Mouse (Mus musculus): ENCODE results near the gene Kcnip3. TPM values are rescaled to one million over a fixed set of nuclear protein-coding genes. Genes with fewer than 3 reads are reported as not detected.

The Kcnip3 gene
- polyA plus RNA-seq, 1 experiment from 2014 or later: 6.3 TPM

DNA sequence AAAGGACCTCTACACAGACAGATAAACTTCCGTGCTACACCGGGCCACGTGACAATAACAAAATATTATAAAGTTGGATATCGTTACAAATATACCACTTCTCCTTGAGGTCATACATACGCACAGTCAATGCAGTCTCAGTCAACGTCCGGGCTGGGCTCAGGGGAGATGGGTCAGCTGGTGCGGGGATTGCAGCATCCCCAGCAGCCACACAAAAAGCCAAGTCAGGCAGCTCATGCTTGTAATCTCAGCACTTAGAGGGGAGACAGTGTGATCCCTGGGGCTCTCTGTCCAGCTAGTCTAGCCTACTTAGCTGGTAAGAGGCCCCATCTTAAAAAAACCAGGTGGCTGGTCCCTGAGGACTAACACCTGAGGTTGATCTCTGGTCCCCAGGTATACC is 50.6 kb downstream of the Kcnip3 start:
- 85% methylated on average over 8 of the region's 8 CpGs for WGBS
- Histone ChIP-seq H3K36me3 (ENCODE audit: control insufficient read depth, insufficient read depth, low read length) (no peaks in the 10 kb centered on the region), H3K4me1 (ENCODE audit: control insufficient read depth, insufficient read depth, low read length) (no peaks in the 10 kb centered on the region), H3K4me2 (replicated peaks; ENCODE audit: low read depth, low read length) (no peak overlapping the region), H3K27ac (ENCODE audit: low read length) (no peak overlapping the region), H3K4me3 (ENCODE audit: low read depth, low read length) (no peak overlapping the region), H3K9ac (replicated peaks; ENCODE audit: low read depth, low read length) (no peak overlapping the region), H3K27me3 (ENCODE audit: control insufficient read depth, insufficient read depth, low read length) (no peaks in the 10 kb centered on the region), H3K9me3 (ENCODE audit: control insufficient read depth, low read depth, low read length) (no peaks in the 10 kb centered on the region)
- ATAC-seq (ENCODE audit: insufficient number of reproducible peaks, insufficient read depth, low FRiP score, low read depth): no peak

DNA sequence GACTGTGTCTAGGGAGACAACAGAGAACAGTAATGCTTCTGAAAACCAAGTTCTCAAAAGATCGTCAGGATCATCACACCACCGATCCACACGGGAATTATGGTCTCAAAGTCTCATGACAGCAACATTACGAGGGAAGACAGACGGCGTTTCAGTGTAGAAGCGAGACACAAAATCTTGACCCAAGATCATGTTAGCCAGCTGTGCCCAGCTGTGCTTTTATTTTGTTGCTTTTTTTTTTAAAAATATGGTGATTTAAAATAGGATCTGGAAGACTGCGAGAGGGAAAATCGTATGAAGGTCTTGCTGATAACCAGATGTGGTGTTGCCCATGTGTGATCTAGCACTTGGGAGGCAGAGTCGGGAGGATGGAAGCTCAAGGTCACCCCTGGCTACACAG is 51.2 kb downstream of the Kcnip3 start:
- no peaks in the 10 kb centered on the region for H3K27me3 ChIP-seq (ENCODE audit: control insufficient read depth, insufficient read depth, low read length)
- H3K9me3 ChIP-seq (ENCODE audit: control insufficient read depth, low read depth, low read length): no peaks in the 10 kb centered on the region
- no peak overlapping the region for H3K4me2 ChIP-seq (replicated peaks; ENCODE audit: low read depth, low read length)
- no peak overlapping the region for H3K27ac ChIP-seq (ENCODE audit: low read length)
- no peak overlapping the region for H3K4me3 ChIP-seq (ENCODE audit: low read depth, low read length)
- no peaks in the 10 kb centered on the region for H3K36me3 ChIP-seq (ENCODE audit: control insufficient read depth, insufficient read depth, low read length)
- no peak overlapping the region for H3K9ac ChIP-seq (replicated peaks; ENCODE audit: low read depth, low read length)
- no peaks in the 10 kb centered on the region for H3K4me1 ChIP-seq (ENCODE audit: control insufficient read depth, insufficient read depth, low read length)
- no peak for ATAC-seq (ENCODE audit: insufficient number of reproducible peaks, insufficient read depth, low FRiP score, low read depth)
- WGBS: 81% methylated on average over 10 of the region's 10 CpGs

GRCm38 (mm10) chr2:127470183-127470582 is 51.7 kb downstream of the Kcnip3 start:
- Histone ChIP-seq H3K4me1 (ENCODE audit: control insufficient read depth, insufficient read depth, low read length) (no peaks in the 10 kb centered on the region), H3K4me2 (replicated peaks; ENCODE audit: low read depth, low read length) (no peak overlapping the region), H3K36me3 (ENCODE audit: control insufficient read depth, insufficient read depth, low read length) (no peaks in the 10 kb centered on the region), H3K27ac (ENCODE audit: low read length) (no peak overlapping the region), H3K9ac (replicated peaks; ENCODE audit: low read depth, low read length) (no peak overlapping the region), H3K9me3 (ENCODE audit: control insufficient read depth, low read depth, low read length) (no peaks in the 10 kb centered on the region), H3K27me3 (ENCODE audit: control insufficient read depth, insufficient read depth, low read length) (no peaks in the 10 kb centered on the region), H3K4me3 (ENCODE audit: low read depth, low read length) (no peak overlapping the region)
- no peak for ATAC-seq (ENCODE audit: insufficient number of reproducible peaks, insufficient read depth, low FRiP score, low read depth)
- WGBS: 83% methylated on average over 5 of the region's 5 CpGs

GRCm38 (mm10) chr2:127462314-127462713 is 59.6 kb downstream of the Kcnip3 start:
- H3K9ac ChIP-seq (replicated peaks; ENCODE audit: low read depth, low read length): no peak overlapping the region
- WGBS: 7% methylated on average over 8 of the region's 8 CpGs
- H3K4me2 ChIP-seq (replicated peaks; ENCODE audit: low read depth, low read length): no peak overlapping the region
- H3K27ac ChIP-seq (ENCODE audit: low read length): no peak overlapping the region
- ATAC-seq (ENCODE audit: insufficient number of reproducible peaks, insufficient read depth, low FRiP score, low read depth): peak; percentile 39; the same call in 1 of the 2 replicates
- H3K4me3 ChIP-seq (ENCODE audit: low read depth, low read length): no peak overlapping the region
- no peaks in the 10 kb centered on the region for H3K4me1 ChIP-seq (ENCODE audit: control insufficient read depth, insufficient read depth, low read length)
- H3K27me3 ChIP-seq (ENCODE audit: control insufficient read depth, insufficient read depth, low read length): no peaks in the 10 kb centered on the region
- H3K9me3 ChIP-seq (ENCODE audit: control insufficient read depth, low read depth, low read length): no peaks in the 10 kb centered on the region
- H3K36me3 ChIP-seq (ENCODE audit: control insufficient read depth, insufficient read depth, low read length): no peaks in the 10 kb centered on the region

DNA sequence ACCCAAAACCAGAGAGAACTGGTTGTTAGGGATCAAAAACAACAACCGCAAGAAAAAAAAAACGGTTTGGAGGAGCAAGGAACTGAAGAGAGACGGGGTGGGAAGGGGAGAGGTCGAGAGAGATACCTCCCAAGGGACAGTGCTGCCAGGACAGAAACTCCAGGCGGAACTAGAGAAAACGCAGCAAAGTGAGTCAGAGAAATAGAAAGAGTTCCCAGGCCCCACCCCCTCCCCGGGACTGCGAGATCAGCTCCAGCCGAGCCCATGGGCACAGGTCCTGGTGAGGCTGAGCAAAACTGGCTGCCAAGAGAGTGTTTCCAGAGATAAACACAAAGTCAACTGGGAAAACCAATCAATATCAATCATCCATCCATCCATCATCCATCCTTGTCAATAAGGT is 60.5 kb downstream of the Kcnip3 start:
- no peak overlapping the region for H3K4me2 ChIP-seq (replicated peaks; ENCODE audit: low read depth, low read length)
- H3K9me3 ChIP-seq (ENCODE audit: control insufficient read depth, low read depth, low read length): no peaks in the 10 kb centered on the region
- no peak overlapping the region for H3K27ac ChIP-seq (ENCODE audit: low read length)
- no peak overlapping the region for H3K4me3 ChIP-seq (ENCODE audit: low read depth, low read length)
- H3K27me3 ChIP-seq (ENCODE audit: control insufficient read depth, insufficient read depth, low read length): no peaks in the 10 kb centered on the region
- no peak for ATAC-seq (ENCODE audit: insufficient number of reproducible peaks, insufficient read depth, low FRiP score, low read depth)
- 39% methylated on average over 9 of the region's 9 CpGs for WGBS
- no peaks in the 10 kb centered on the region for H3K36me3 ChIP-seq (ENCODE audit: control insufficient read depth, insufficient read depth, low read length)
- no peaks in the 10 kb centered on the region for H3K4me1 ChIP-seq (ENCODE audit: control insufficient read depth, insufficient read depth, low read length)
- no peak overlapping the region for H3K9ac ChIP-seq (replicated peaks; ENCODE audit: low read depth, low read length)

DNA sequence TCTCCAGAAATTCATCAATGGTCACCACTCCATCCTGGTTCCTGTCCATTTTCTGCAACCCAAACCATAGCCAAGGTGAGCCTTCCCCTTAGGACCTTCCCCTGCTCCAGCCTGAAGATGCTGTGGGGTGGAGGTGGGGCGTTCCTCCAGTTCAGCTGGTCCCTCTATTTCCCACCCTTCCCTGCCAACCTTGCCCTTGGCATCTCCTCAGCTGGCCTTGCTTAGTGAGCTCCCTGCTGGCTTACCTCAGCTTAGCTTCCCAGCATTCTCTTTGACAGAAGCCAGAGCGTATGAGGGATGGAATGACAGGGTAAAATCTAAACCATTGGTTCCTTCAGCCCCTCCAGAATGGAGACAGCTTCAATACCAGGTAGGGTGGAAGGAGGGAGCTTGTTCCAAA is 62.6 kb downstream of the Kcnip3 start:
- H3K4me3 ChIP-seq (ENCODE audit: low read depth, low read length): no peak overlapping the region
- H3K36me3 ChIP-seq (ENCODE audit: control insufficient read depth, insufficient read depth, low read length): no peaks in the 10 kb centered on the region
- H3K27ac ChIP-seq (ENCODE audit: low read length): no peak overlapping the region
- no peak for ATAC-seq (ENCODE audit: insufficient number of reproducible peaks, insufficient read depth, low FRiP score, low read depth)
- no peaks in the 10 kb centered on the region for H3K4me1 ChIP-seq (ENCODE audit: control insufficient read depth, insufficient read depth, low read length)
- H3K4me2 ChIP-seq (replicated peaks; ENCODE audit: low read depth, low read length): no peak overlapping the region
- 75% methylated on average over 2 of the region's 2 CpGs for WGBS
- H3K9ac ChIP-seq (replicated peaks; ENCODE audit: low read depth, low read length): no peak overlapping the region
- H3K27me3 ChIP-seq (ENCODE audit: control insufficient read depth, insufficient read depth, low read length): no peaks in the 10 kb centered on the region
- no peaks in the 10 kb centered on the region for H3K9me3 ChIP-seq (ENCODE audit: control insufficient read depth, low read depth, low read length)

DNA sequence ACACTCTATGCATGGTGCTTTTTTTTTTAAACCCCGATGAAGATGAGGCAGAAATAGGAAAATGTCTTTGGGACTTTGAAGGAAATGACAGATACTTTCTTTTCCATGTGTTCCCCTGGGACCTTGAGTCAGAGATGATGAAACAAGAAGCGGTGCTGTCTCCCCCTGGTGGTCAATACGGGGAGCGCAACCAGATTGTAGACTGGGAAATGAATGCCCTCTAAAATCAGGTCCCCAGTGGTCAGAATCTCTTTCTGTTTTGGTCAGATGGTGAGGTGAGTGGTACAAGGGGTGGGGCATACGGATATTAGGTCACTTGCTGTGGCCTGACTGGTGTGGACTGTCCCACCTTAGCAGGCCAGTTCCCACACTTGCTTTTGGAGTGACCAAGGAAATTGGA is 68.1 kb downstream of the Kcnip3 start:
- Histone ChIP-seq H3K9me3 (ENCODE audit: control insufficient read depth, low read depth, low read length) (no peaks in the 10 kb centered on the region), H3K9ac (replicated peaks; ENCODE audit: low read depth, low read length) (no peak overlapping the region), H3K27me3 (ENCODE audit: control insufficient read depth, insufficient read depth, low read length) (0 out of 2 replicates have a peak, but pooled peaks cover 3% of the 10 kb centered on the region), H3K36me3 (ENCODE audit: control insufficient read depth, insufficient read depth, low read length) (no peaks in the 10 kb centered on the region), H3K4me3 (ENCODE audit: low read depth, low read length) (no peak overlapping the region), H3K4me1 (ENCODE audit: control insufficient read depth, insufficient read depth, low read length) (peaks cover 8% of the 10 kb centered on the region; the same call in 1 of the 2 replicates), H3K4me2 (replicated peaks; ENCODE audit: low read depth, low read length) (no peak overlapping the region), H3K27ac (ENCODE audit: low read length) (no peak overlapping the region)
- WGBS: 8% methylated on average over 5 of the region's 5 CpGs
- ATAC-seq (ENCODE audit: insufficient number of reproducible peaks, insufficient read depth, low FRiP score, low read depth): no peak

DNA sequence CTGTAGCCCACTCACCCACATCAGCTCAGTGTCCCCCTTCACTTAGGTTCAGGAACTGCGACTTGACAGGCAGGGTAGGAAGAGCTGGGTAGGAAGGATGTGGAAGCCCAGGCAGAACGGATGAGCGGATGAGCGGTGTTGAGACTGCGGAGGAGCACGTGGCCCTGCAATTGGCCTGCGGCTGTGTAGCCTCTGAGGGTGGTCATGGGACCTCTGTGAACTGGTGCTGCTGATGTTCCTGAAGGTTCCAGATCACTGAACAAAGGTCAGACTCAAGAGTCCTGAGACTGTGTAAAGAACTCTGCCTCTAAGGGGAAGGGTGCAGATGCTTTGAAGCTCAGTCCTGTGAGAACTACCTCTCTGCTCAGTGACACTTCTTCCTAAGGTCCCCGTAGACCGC is 68.8 kb downstream of the Kcnip3 start:
- WGBS: 77% methylated on average over 9 of the region's 9 CpGs
- H3K9me3 ChIP-seq (ENCODE audit: control insufficient read depth, low read depth, low read length): no peaks in the 10 kb centered on the region

DNA sequence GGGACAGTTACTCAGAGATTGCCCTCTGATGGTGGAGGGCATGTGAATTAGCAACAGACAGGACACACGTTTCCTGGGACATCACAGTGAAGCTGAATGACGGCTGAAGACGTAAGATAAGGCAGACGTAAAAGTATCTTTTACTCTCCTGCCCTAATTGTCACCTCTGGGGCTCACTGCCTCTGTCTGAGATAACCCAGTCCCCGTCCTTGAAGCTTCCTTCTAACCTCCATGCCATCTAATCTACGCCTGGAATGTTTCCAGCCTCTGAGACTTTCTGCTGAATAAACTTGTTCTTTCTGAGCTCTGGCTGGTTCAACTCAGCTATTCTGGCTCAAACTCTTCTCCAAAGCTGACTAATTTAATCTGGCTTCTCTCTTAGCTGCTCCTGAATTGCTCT is 70.1 kb downstream of the Kcnip3 start:
- 18% methylated on average over 6 of the region's 6 CpGs for WGBS
- no peak for ATAC-seq (ENCODE audit: insufficient number of reproducible peaks, insufficient read depth, low FRiP score, low read depth)

More for the DNA sequence above, 68.8 kb downstream of the Kcnip3 start:
- no peak overlapping the region for H3K4me3 ChIP-seq (ENCODE audit: low read depth, low read length)
- H3K27ac ChIP-seq (ENCODE audit: low read length): no peak overlapping the region
- H3K4me1 ChIP-seq (ENCODE audit: control insufficient read depth, insufficient read depth, low read length): peaks cover 8% of the 10 kb centered on the region; the same call in 1 of the 2 replicates
- H3K27me3 ChIP-seq (ENCODE audit: control insufficient read depth, insufficient read depth, low read length): 0 out of 2 replicates have a peak, but pooled peaks cover 3% of the 10 kb centered on the region
- H3K36me3 ChIP-seq (ENCODE audit: control insufficient read depth, insufficient read depth, low read length): no peaks in the 10 kb centered on the region
- H3K9ac ChIP-seq (replicated peaks; ENCODE audit: low read depth, low read length): no peak overlapping the region
- ATAC-seq (ENCODE audit: insufficient number of reproducible peaks, insufficient read depth, low FRiP score, low read depth): no peak
- H3K4me2 ChIP-seq (replicated peaks; ENCODE audit: low read depth, low read length): no peak overlapping the region

More for the DNA sequence above, 70.1 kb downstream of the Kcnip3 start:
- Histone ChIP-seq H3K27ac (ENCODE audit: low read length) (no peak overlapping the region), H3K9me3 (ENCODE audit: control insufficient read depth, low read depth, low read length) (no peaks in the 10 kb centered on the region), H3K4me2 (replicated peaks; ENCODE audit: low read depth, low read length) (no peak overlapping the region), H3K27me3 (ENCODE audit: control insufficient read depth, insufficient read depth, low read length) (0 out of 2 replicates have a peak, but pooled peaks cover 3% of the 10 kb centered on the region), H3K9ac (replicated peaks; ENCODE audit: low read depth, low read length) (no peak overlapping the region), H3K4me3 (ENCODE audit: low read depth, low read length) (no peak overlapping the region), H3K4me1 (ENCODE audit: control insufficient read depth, insufficient read depth, low read length) (peaks cover 8% of the 10 kb centered on the region; the same call in 1 of the 2 replicates), H3K36me3 (ENCODE audit: control insufficient read depth, insufficient read depth, low read length) (no peaks in the 10 kb centered on the region)
